Mouse (Mus musculus) heart, postnatal 0 days (tissue): ENCODE measurements at regions not wholly inside any gene's neighbourhood (a gene's known extent, or its start where the extent isn't known, plus 50 kb on each side); places are given as distances from the start of the nearest gene placed in this dataset.

Experiments used
- ATAC-seq: fragments of 200-750 bp; cut with Nextera tagmentation; 2 replicates; pipeline ENCODE4 v1.8.0; 2017; ENCODE audit warnings: low read depth, moderate number of reproducible peaks, moderate library complexity; ENCODE audit not compliant: insufficient read depth
- DNase-seq: peaks from one replicate; pipeline ENCODE4 v3.0.0-alpha.2; 2016; ENCODE audit warnings: low spot score
- H3K27ac ChIP-seq: fragments of 300-500 bp; sonication (generic); 2 replicates; pipeline ENCODE4 v1.5.1; 2014; ENCODE audit warnings: low read depth, mild to moderate bottlenecking
- H3K27me3 ChIP-seq: fragments of 300-500 bp; sonication (generic); 2 replicates; pipeline ENCODE4 v1.6.1; 2014; ENCODE audit warnings: low read length, mixed read lengths; ENCODE audit not compliant: control insufficient read depth, insufficient read depth
- H3K36me3 ChIP-seq: fragments of 300-500 bp; sonication (generic); replicated peaks from 2 replicates; pipeline ENCODE4 v1.6.1; 2014; ENCODE audit warnings: low read length, mixed read lengths; ENCODE audit not compliant: control insufficient read depth, insufficient read depth
- H3K4me1 ChIP-seq: fragments of 300-500 bp; sonication (generic); 2 replicates; pipeline ENCODE4 v1.6.1; 2014; ENCODE audit warnings: antibody characterized with exemption; ENCODE audit not compliant: control insufficient read depth, insufficient read depth
- H3K4me2 ChIP-seq: fragments of 300-500 bp; sonication (generic); 2 replicates; pipeline ENCODE4 v1.6.1; 2014; ENCODE audit warnings: low read depth, mild to moderate bottlenecking, low read length, moderate library complexity
- H3K4me3 ChIP-seq: fragments of 300-500 bp; sonication (generic); 2 replicates; pipeline ENCODE4 v1.5.1; 2014; ENCODE audit warnings: low read depth, low read length
- H3K9ac ChIP-seq: fragments of 300-500 bp; sonication (generic); replicated peaks from 2 replicates; pipeline ENCODE4 v1.6.1; 2014; ENCODE audit warnings: low read depth, low read length, mixed read lengths
- H3K9me3 ChIP-seq: fragments of 300-500 bp; sonication (generic); replicated peaks from 2 replicates; pipeline ENCODE4 v1.6.1; 2016; ENCODE audit warnings: low read length; ENCODE audit not compliant: control insufficient read depth
- CTCF ChIP-seq: IDR thresholded peaks from 2 replicates; pipeline ENCODE4 v1.5.1; 2016; ENCODE audit warnings: antibody characterized with exemption, control low read depth, low read depth
- EP300 ChIP-seq: IDR thresholded peaks from 2 replicates; pipeline ENCODE4 v1.6.1; 2016; ENCODE audit warnings: antibody characterized with exemption, low read depth
- WGBS: fragments of 180-500 bp; shearing (Covaris S2); extraction: QIAGEN DNeasy Blood & Tissue Kit; methylation state at CpG from one replicate; pipeline ENCODE4 v1.1.7; 2014; 5-methylcytosine and 5-hydroxymethylcytosine counted together

GRCm38 (mm10) chrX:159055689-159056461 lies 154.2 kb upstream of the Rps6ka3 start:
- Histone ChIP-seq H3K9me3 (no peaks in the 10 kb centered on the region), H3K27ac (no peak overlapping the region), H3K4me2 (no peak overlapping the region), H3K27me3 (no peaks in the 10 kb centered on the region), H3K9ac (no peak overlapping the region), H3K4me1 (no peaks in the 10 kb centered on the region), H3K4me3 (no peak overlapping the region), H3K36me3 (no peaks in the 10 kb centered on the region)
- no peak for TF ChIP-seq CTCF
- no peak for TF ChIP-seq EP300
- no peak for ATAC-seq
- no peak for DNase-seq
- 60% methylated on average over 8 of the region's 8 CpGs for WGBS

- TF ChIP-seq CTCF (no peak), EP300 (no peak)
- H3K4me2 ChIP-seq = no peak overlapping the region
- no peaks in the 10 kb centered on the region for H3K27me3 ChIP-seq
- H3K4me3 ChIP-seq = no peak overlapping the region
- H3K4me1 ChIP-seq = no peaks in the 10 kb centered on the region
- DNase-seq (no peak), ATAC-seq (no peak)
- H3K9ac ChIP-seq = no peak overlapping the region
- H3K27ac ChIP-seq = no peak overlapping the region
- H3K36me3 ChIP-seq = no peaks in the 10 kb centered on the region
- no peaks in the 10 kb centered on the region for H3K9me3 ChIP-seq
Observed at GRCm38 (mm10) chrX:159056462-159056805, 153.7 kb upstream of the Rps6ka3 start.

DNA sequence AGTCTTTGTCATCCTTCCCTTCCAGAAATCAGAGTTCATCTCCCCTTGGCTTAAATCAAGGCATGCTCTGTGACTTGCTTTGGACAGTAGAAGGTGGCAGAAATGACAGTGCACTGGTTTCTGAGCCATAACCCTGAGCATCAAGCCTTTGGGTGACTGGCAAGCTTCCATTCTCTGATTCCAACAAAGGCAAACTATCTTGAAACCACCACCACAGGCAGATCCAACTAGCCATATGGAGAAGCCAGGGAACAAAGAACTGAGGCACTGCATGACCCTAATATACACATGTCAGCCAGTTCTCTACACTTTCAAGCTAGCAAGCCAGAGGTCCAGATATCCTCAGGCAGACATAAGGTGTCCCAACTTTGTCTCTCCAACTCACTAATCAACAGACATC lies 151.2 kb upstream of the Rps6ka3 start:
- ATAC-seq (no peak), DNase-seq (no peak)
- Histone ChIP-seq H3K36me3 (no peaks in the 10 kb centered on the region), H3K4me1 (no peaks in the 10 kb centered on the region), H3K9me3 (no peaks in the 10 kb centered on the region), H3K4me3 (no peak overlapping the region), H3K27ac (no peak overlapping the region), H3K9ac (no peak overlapping the region), H3K4me2 (no peak overlapping the region), H3K27me3 (no peaks in the 10 kb centered on the region)
- TF ChIP-seq CTCF (no peak), EP300 (no peak)

GRCm38 (mm10) chrX:159061322-159061721 lies 148.8 kb upstream of the Rps6ka3 start:
- Histone ChIP-seq H3K4me1 (no peaks in the 10 kb centered on the region), H3K36me3 (no peaks in the 10 kb centered on the region), H3K4me2 (no peak overlapping the region), H3K9me3 (no peaks in the 10 kb centered on the region), H3K27ac (no peak overlapping the region), H3K27me3 (no peaks in the 10 kb centered on the region), H3K9ac (no peak overlapping the region), H3K4me3 (no peak overlapping the region)
- DNase-seq (no peak), ATAC-seq (no peak)
- TF ChIP-seq EP300 (no peak), CTCF (no peak)

GRCm38 (mm10) chrX:159066212-159066611 lies 143.9 kb upstream of the Rps6ka3 start:
- Histone ChIP-seq H3K9ac (no peak overlapping the region), H3K4me2 (no peak overlapping the region), H3K4me1 (no peaks in the 10 kb centered on the region), H3K9me3 (no peaks in the 10 kb centered on the region), H3K27me3 (no peaks in the 10 kb centered on the region), H3K27ac (no peak overlapping the region), H3K4me3 (no peak overlapping the region), H3K36me3 (no peaks in the 10 kb centered on the region)
- no peak for TF ChIP-seq EP300
- TF ChIP-seq CTCF = no peak
- no peak for ATAC-seq
- 60% methylated on average over 2 of the region's 2 CpGs for WGBS
- DNase-seq = no peak

DNA sequence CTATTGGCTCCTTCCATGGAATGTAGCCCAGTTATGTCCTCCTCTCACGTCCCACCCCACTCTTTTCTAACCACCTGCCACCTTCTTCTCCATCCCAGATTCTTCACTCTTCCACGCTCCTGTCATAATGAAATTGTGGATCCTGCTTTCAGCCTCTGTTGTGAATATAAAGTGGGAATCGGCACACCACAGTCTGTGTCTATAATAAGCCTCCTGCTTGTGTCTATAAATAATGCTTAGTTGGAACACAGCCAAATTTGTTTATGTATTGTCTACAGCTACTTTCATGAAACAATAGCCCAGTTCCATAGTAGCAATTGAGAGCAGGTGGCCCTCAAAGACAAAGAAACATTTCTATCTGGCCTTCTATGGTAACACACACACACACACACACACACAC lies 137.5 kb upstream of the Rps6ka3 start:
- DNase-seq (peak; percentile 55), ATAC-seq (no peak)
- H3K9me3 ChIP-seq = no peaks in the 10 kb centered on the region
- WGBS = 36% methylated on average over 3 of the region's 3 CpGs
- no peak overlapping the region for H3K9ac ChIP-seq
- H3K27me3 ChIP-seq = no peaks in the 10 kb centered on the region
- no peak for TF ChIP-seq CTCF
- no peak for TF ChIP-seq EP300
- H3K4me3 ChIP-seq = no peak overlapping the region
- H3K36me3 ChIP-seq = no peaks in the 10 kb centered on the region
- peak overlapping the region; percentile 53; the same call in 1 of the 2 replicates for H3K27ac ChIP-seq
- no peak overlapping the region; the same call in 1 of the 2 replicates for H3K4me2 ChIP-seq
- H3K4me1 ChIP-seq = no peaks in the 10 kb centered on the region
